Mouse (Mus musculus) neural tube, embryonic 11.5 days (tissue): ENCODE results near the gene Ccdc182. TPM values are rescaled to one million over a fixed set of nuclear protein-coding genes. Genes with fewer than 3 reads are reported as not detected.

Experiments used
- ATAC-seq: fragments of 200-750 bp; cut with Nextera tagmentation; 2 replicates; pipeline ENCODE4 v1.8.0; 2017; ENCODE audit warnings: moderate number of reproducible peaks, mild to moderate bottlenecking, moderate TSS enrichment, moderate library complexity; ENCODE audit not compliant: insufficient read depth, low FRiP score, low TSS enrichment
- DNase-seq: peaks from one replicate; pipeline ENCODE4 v3.0.0-alpha.2; 2015; ENCODE audit warnings: low spot score
- H3K27ac ChIP-seq: fragments of 300-500 bp; sonication (generic); 2 replicates; pipeline ENCODE4 v1.5.1; 2014; ENCODE audit warnings: low read depth, mild to moderate bottlenecking, low read length
- H3K27me3 ChIP-seq: fragments of 300-500 bp; sonication (generic); 2 replicates; pipeline ENCODE4 v1.6.1; 2014; ENCODE audit warnings: mild to moderate bottlenecking, low read length, mixed read lengths; ENCODE audit not compliant: control insufficient read depth, insufficient read depth
- H3K36me3 ChIP-seq: fragments of 300-500 bp; sonication (generic); 2 replicates; pipeline ENCODE4 v1.6.1; 2014; ENCODE audit warnings: mild to moderate bottlenecking, low read length, moderate library complexity, mixed read lengths; ENCODE audit not compliant: control insufficient read depth, insufficient read depth
- H3K4me1 ChIP-seq: fragments of 300-500 bp; sonication (generic); 2 replicates; pipeline ENCODE4 v1.6.1; 2014; ENCODE audit warnings: low read length, mixed read lengths; ENCODE audit not compliant: control insufficient read depth, insufficient read depth
- H3K4me2 ChIP-seq: fragments of 300-500 bp; sonication (generic); 2 replicates; pipeline ENCODE4 v1.6.1; 2014; ENCODE audit warnings: low read depth, mild to moderate bottlenecking, moderate library complexity
- H3K4me3 ChIP-seq: fragments of 300-500 bp; sonication (generic); 2 replicates; pipeline ENCODE4 v1.5.1; 2014; ENCODE audit warnings: low read depth, low read length
- H3K9ac ChIP-seq: fragments of 300-500 bp; sonication (generic); 2 replicates; pipeline ENCODE4 v1.6.1; 2014; ENCODE audit warnings: mild to moderate bottlenecking, low read length
- H3K9me3 ChIP-seq: fragments of 300-500 bp; sonication (generic); 2 replicates; pipeline ENCODE4 v1.6.1; 2016; ENCODE audit warnings: low read length; ENCODE audit not compliant: control insufficient read depth
- WGBS: fragments of 180-500 bp; shearing (Covaris S2); extraction: QIAGEN DNeasy Blood & Tissue Kit; methylation state at CpG from one replicate; pipeline ENCODE4 v1.1.7; 2014; 5-methylcytosine and 5-hydroxymethylcytosine counted together
- polyA plus RNA-seq: library from polyadenylated mRNA; unstranded; fragments of >200 nt; fragmentation: Nextera tagmentation; extraction: Ambion mirVana; gene quantifications from 2 replicates; pipeline ENCODE4 v1.2.1, GENCODE M21; 2014

The Ccdc182 gene
- polyA plus RNA-seq, 1 experiment from 2014 or later = 17.9 TPM

- H3K36me3 ChIP-seq = no peaks in the 10 kb centered on the region
- no peaks in the 10 kb centered on the region for H3K27me3 ChIP-seq
- peak; percentile 77 for DNase-seq
- peak; percentile 62 for ATAC-seq
- peak overlapping the region; percentile 88 for H3K27ac ChIP-seq
- H3K4me1 ChIP-seq = peaks cover 35% of the 10 kb centered on the region
- no peaks in the 10 kb centered on the region for H3K9me3 ChIP-seq
- H3K4me3 ChIP-seq = no peak overlapping the region
- no peak overlapping the region for H3K4me2 ChIP-seq
- 0 out of 2 replicates have a peak overlapping the region, but pooled peaks have one; percentile 7 for H3K9ac ChIP-seq
- WGBS = 28% methylated on average over 10 of the region's 10 CpGs
These were observed 15.3 kb downstream of the Ccdc182 start for GRCm38 (mm10) chr11:88309059-88309700.

GRCm38 (mm10) chr11:88310773-88311172, 16.9 kb downstream of the Ccdc182 start:
- peak overlapping the region; percentile 30; the same call in 1 of the 2 replicates for H3K9ac ChIP-seq
- no peak overlapping the region for H3K4me3 ChIP-seq
- no peaks in the 10 kb centered on the region for H3K9me3 ChIP-seq
- no peaks in the 10 kb centered on the region for H3K36me3 ChIP-seq
- H3K4me1 ChIP-seq = peaks cover 44% of the 10 kb centered on the region
- peak overlapping the region; percentile 88 for H3K27ac ChIP-seq
- no peaks in the 10 kb centered on the region for H3K27me3 ChIP-seq
- ATAC-seq = no peak
- DNase-seq = no peak
- 74% methylated on average over 6 of the region's 6 CpGs for WGBS
- H3K4me2 ChIP-seq = no peak overlapping the region

DNA sequence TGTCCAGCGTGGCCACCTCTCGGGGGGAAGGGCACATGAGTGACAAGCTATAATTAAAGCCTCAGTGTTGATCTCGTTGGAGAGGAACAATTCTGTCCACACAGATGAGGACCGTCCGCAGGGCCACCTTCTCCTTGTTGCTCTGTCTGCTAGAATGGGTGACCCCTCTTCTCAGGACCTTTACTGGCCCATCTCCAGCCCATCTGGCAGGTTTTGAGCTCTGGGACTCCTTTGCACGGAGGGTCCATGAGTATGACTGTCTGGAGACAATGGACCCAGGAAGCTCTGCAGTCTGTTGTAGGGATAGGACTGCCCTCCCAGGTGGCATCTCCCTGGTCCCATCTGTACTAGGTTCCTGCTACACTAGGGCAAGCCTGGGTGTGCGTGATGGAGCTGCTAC, 17.7 kb downstream of the Ccdc182 start:
- no peaks in the 10 kb centered on the region for H3K27me3 ChIP-seq
- H3K4me2 ChIP-seq = no peak overlapping the region
- 70% methylated on average over 7 of the region's 7 CpGs for WGBS
- no peaks in the 10 kb centered on the region for H3K36me3 ChIP-seq
- DNase-seq = no peak
- H3K4me3 ChIP-seq = no peak overlapping the region
- no peaks in the 10 kb centered on the region for H3K9me3 ChIP-seq
- 0 out of 2 replicates have a peak overlapping the region, but pooled peaks have one; percentile 88 for H3K27ac ChIP-seq
- H3K4me1 ChIP-seq = peaks cover 44% of the 10 kb centered on the region
- no peak for ATAC-seq
- no peak overlapping the region for H3K9ac ChIP-seq

- DNase-seq (peak; percentile 67), ATAC-seq (peak; percentile 70)
- peaks cover 45% of the 10 kb centered on the region for H3K4me1 ChIP-seq
- 0 out of 2 replicates have a peak overlapping the region, but pooled peaks have one; percentile 3 for H3K9ac ChIP-seq
- no peaks in the 10 kb centered on the region for H3K36me3 ChIP-seq
- no peak overlapping the region for H3K4me3 ChIP-seq
- no peaks in the 10 kb centered on the region for H3K27me3 ChIP-seq
- 1% methylated on average over 8 of the region's 8 CpGs for WGBS
- no peak overlapping the region for H3K4me2 ChIP-seq
- H3K27ac ChIP-seq = peak overlapping the region; percentile 57
- no peaks in the 10 kb centered on the region for H3K9me3 ChIP-seq
These were observed 19.7 kb downstream of the Ccdc182 start for GRCm38 (mm10) chr11:88313512-88313911.

DNA sequence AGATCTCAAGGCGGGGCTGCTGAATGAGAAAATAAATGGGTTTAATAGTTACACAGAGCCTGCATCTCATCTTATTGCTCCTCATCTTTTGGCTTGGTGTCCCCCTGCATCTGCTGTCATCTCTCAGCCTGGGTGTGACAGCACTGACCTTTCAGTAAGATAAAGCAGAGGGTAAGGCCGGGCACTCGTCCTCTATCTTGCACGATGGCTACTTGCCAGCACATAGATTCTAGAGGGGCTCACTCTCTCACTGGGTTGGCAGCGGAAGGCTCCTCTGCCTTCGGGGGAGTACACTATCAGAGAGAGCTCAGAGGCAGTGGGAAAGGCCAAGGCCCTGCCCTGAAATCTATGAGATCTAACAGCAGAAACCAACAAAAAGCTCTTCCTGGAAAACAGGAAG, 20.6 kb downstream of the Ccdc182 start:
- Histone ChIP-seq H3K4me2 (no peak overlapping the region), H3K27ac (peak overlapping the region; percentile 57), H3K27me3 (no peaks in the 10 kb centered on the region), H3K4me3 (no peak overlapping the region), H3K36me3 (no peaks in the 10 kb centered on the region), H3K4me1 (peaks cover 35% of the 10 kb centered on the region), H3K9ac (0 out of 2 replicates have a peak overlapping the region, but pooled peaks have one; percentile 18), H3K9me3 (no peaks in the 10 kb centered on the region)
- WGBS = 65% methylated on average over 6 of the region's 6 CpGs
- DNase-seq (no peak), ATAC-seq (no peak)

DNA sequence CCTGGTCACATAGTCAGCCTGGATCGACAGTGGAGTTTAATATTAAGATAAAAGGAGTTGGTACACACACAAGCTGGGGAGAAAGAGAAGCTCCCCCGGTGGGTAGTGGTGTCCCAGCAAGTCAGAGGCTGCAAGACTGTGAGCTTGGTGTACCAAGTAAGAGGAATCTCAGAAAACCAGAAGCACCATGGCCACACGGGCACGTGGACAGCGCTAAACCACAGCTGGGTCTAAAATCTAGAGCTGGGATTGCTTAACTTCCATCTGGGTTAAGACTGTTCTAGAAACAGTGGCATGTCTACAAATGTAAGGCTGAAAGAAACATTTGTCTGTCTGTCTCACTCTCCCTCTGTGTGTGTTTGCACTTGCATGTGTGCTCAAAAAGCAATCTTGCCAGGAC, 21.5 kb downstream of the Ccdc182 start:
- WGBS = 84% methylated on average over 5 of the region's 5 CpGs
- no peak overlapping the region for H3K27ac ChIP-seq
- no peaks in the 10 kb centered on the region for H3K9me3 ChIP-seq
- no peak for ATAC-seq
- H3K36me3 ChIP-seq = no peaks in the 10 kb centered on the region
- no peak overlapping the region for H3K9ac ChIP-seq
- no peak for DNase-seq
- no peaks in the 10 kb centered on the region for H3K27me3 ChIP-seq
- H3K4me2 ChIP-seq = no peak overlapping the region
- no peak overlapping the region for H3K4me3 ChIP-seq
- peaks cover 29% of the 10 kb centered on the region for H3K4me1 ChIP-seq

DNA sequence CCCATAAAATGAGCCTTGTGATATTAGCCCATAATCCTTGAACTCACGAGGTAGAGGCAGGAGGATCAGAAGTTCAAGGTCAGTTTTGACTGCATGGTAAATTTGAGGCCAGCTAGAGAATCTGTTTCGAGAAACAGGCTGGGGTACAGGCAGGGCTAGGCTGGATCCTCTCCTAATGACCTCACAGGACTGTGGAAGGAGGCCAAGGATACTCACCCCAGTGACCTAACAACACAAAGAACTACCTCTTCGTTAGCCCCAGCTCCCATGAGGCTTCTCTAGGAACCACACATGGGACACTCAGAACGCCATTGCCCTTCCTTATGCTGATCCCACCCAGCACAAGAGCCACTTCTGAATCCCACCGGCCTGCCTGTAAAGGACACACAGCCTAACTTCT, 25.0 kb downstream of the Ccdc182 start:
- Histone ChIP-seq H3K36me3 (no peaks in the 10 kb centered on the region), H3K9ac (no peak overlapping the region), H3K4me2 (no peak overlapping the region), H3K27ac (no peak overlapping the region), H3K4me1 (peaks cover 15% of the 10 kb centered on the region), H3K9me3 (no peaks in the 10 kb centered on the region), H3K4me3 (no peak overlapping the region), H3K27me3 (no peaks in the 10 kb centered on the region)
- WGBS = 76% methylated on average over 5 of the region's 5 CpGs
- ATAC-seq = no peak
- DNase-seq = no peak

- WGBS = 0% methylated on average over 4 of the region's 4 CpGs
- no peaks in the 10 kb centered on the region for H3K27me3 ChIP-seq
- DNase-seq (no peak), ATAC-seq (no peak; the same call in 1 of the 2 replicates)
- H3K4me2 ChIP-seq = no peak overlapping the region
- no peak overlapping the region for H3K4me3 ChIP-seq
- H3K27ac ChIP-seq = no peak overlapping the region
- peaks cover 11% of the 10 kb centered on the region for H3K4me1 ChIP-seq
- H3K9ac ChIP-seq = no peak overlapping the region
- H3K9me3 ChIP-seq = no peaks in the 10 kb centered on the region
- H3K36me3 ChIP-seq = no peaks in the 10 kb centered on the region; the same call in 1 of the 2 replicates
These were observed 33.2 kb downstream of the Ccdc182 start for GRCm38 (mm10) chr11:88327016-88327415.
